ENCODE assay signal across 1 mouse cellular context in the genomic region with DNA sequence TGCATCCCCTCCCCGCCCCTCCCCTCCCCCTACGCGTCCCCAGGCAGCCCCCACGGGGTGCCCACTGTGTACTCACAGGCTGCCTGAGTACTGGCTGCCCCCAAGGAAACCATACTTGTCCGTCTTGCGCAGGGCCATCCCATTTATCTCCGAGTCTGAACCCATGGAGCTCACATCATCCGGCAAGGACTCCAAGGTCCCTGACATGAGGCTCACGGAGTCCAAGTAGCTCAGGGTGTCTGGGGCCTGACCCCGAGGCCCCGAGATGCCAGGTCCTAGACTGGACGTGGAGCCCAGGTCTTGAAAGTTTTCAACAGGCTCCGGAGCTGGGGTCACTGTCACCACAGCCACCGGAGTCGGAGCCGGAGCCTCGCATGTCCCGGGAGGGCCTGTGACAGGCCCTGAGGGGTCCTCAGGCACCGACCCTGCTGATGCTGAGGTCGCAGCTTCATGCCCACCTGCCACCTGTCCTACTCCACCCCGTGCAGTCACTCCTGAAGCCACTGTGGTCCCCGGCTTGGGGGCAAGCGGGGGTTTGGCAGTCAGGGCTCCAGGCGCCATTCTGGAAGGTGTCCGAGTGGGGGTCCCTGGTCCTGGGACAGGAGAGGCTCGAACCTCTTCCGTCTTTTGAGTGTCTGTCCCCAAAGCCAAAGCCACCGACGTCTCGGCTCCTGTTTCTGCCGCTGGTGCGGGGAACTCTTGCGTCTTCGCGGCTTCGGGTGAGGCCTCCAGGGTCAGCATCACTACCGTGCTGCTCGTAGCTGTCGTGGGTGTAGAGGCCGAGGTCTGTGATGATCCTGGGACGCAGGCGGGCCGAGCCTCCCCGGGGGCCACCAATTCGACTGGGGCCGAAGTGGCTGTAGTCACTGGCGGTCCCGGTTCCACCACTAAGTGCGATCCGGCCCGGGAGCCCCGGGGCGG.
TF ChIP-seq lines count a peak whose summit lies in the region.

No protein-coding gene starts in this region.

TF ChIP-seq in C2C12, 6 proteins besides CTCF, POLR2A, EP300 and RAD21 (continued from another document):
- no peak for TF ChIP-seq FOSL1 (IDR thresholded peaks at IDR 0.05; ENCODE audit: insufficient read depth, low read length, poor library complexity, severe bottlenecking)
